Comparison of ENCODE assay signal across 9 mouse cellular contexts in the genomic region with DNA sequence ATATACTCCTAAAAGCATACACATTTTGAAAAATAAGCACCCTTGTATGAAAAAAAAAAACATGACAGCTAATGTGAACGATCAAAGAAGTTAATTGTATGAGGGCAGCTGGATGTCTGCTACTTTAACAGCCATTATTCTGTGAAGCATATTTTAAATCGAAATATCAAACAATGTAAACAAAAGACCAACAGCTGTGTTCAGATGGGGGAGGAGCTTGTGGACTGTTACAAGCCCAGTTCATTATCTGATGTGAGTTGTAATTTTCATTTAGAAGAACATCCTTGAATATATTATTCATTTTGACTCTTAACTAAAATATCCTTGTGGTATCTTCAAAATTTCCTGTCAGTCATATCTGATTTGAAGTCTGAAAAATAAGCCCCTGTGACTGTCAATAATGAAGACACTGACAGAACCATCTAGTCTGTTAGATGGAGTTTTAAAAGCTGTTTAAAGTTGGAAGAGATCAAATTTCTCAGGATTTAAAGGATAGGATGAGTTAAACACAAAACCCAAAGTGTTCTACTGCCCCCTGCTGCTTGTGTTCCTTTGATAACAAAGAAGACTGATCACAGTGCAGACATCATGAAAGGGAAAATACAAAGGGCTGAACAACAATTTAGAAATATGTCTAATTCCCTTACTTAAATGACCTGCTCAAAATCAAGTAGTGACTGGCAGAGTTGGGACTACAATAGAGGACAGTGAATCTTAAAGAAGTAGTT. TPM values are rescaled to one million over a fixed set of nuclear protein-coding genes. Genes with fewer than 3 reads are reported as not detected.
DNase-seq lines count a peak whose midpoint lies in the region; ATAC-seq and TF ChIP-seq lines count a peak whose summit lies in the region.
"Had no signal": no experiment of that assay in that cellular context is flagged by ENCODE, and none has a peak within 500 bp of the region (broad histone marks: within the 10 kb centered on the region; RNA-seq: fewer than 3 reads in every experiment).

No protein-coding gene starts in this region.

- no peaks in the 10 kb centered on the region for H3K4me1 ChIP-seq in stomach, postnatal 0 days (replicated peaks; ENCODE audit: control insufficient read depth, insufficient read depth)

- intact Hi-C loops in left cerebral cortex, postnatal 36 days (cut with DNase I), result no loop called here
- intact Hi-C loops in left cerebral cortex, postnatal 14 days (cut with DNase I), result no loop called here

- WGBS in stomach, postnatal 0 days, result 38% methylated on average over 2 of the region's 2 CpGs

- H3K9ac ChIP-seq in stomach, postnatal 0 days (ENCODE audit: low read length), result no peak overlapping the region

- TF ChIP-seq CTCF in stomach, postnatal 0 days (IDR thresholded peaks at IDR 0.05; ENCODE audit: low read depth), result peak; percentile 69

- H3K36me3 ChIP-seq in stomach, postnatal 0 days (ENCODE audit: control insufficient read depth, insufficient read depth, low read length), result no peaks in the 10 kb centered on the region

- TF ChIP-seq EP300 in stomach, postnatal 0 days (optimal IDR thresholded peaks at IDR 0.05), result no peak

- H3K9me3 ChIP-seq in stomach, postnatal 0 days (ENCODE audit: control insufficient read depth, low read length), result no peaks in the 10 kb centered on the region

- no peak overlapping the region for H3K4me2 ChIP-seq in stomach, postnatal 0 days (replicated peaks; ENCODE audit: low read depth)

- peak; percentile 11 to 26 for DNase-seq in cerebellum, adult 18-20 months
- no peak for DNase-seq in cerebellum, adult 9-11 months
- peak; percentile 26 to 60 for DNase-seq in left cerebral cortex, adult 18-20 months (ENCODE audit: low spot score in 2 of 2)
- DNase-seq in left cerebral cortex, postnatal 36 days (ENCODE audit: low spot score in 2 of 2), result no peak
- peak; percentile 15 for DNase-seq in embryo, embryonic 9.5 days (ENCODE audit: extremely low spot score)
- DNase-seq in left cerebral cortex, postnatal 14 days (ENCODE audit: low spot score in 2 of 2), result peak; percentile 61 to 73
- peak; percentile 13 for DNase-seq in stomach, postnatal 0 days (ENCODE audit: low spot score)
- DNase-seq in yolk sac, embryonic 10.5 days (ENCODE audit: low spot score), result no peak

- ATAC-seq in stomach, postnatal 0 days (ENCODE audit: low FRiP score, low TSS enrichment), result no peak

- no peaks in the 10 kb centered on the region for H3K27me3 ChIP-seq in stomach, postnatal 0 days (ENCODE audit: control insufficient read depth, insufficient read depth, low read length)

- no peak overlapping the region for H3K27ac ChIP-seq in stomach, postnatal 0 days (replicated peaks)

- H3K4me3 ChIP-seq in stomach, postnatal 0 days (ENCODE audit: low read depth, low read length), result no peak overlapping the region

RNA-seq across cellular contexts. Expression of gene Tmem47, which starts 14.7 kb away (rescaled TPM):
- total RNA-seq in left cerebral cortex, adult 18-20 months (2021), result 10 to 100 TPM; 77.4 to 86.6 TPM
- 10 to 100 TPM; 76.9 to 79.4 TPM for total RNA-seq in left cerebral cortex, postnatal 36 days (2021)
- 10 to 100 TPM; 67.2 to 75.5 TPM for total RNA-seq in left cerebral cortex, postnatal 14 days (2021)
- polyA plus RNA-seq in stomach, postnatal 0 days (2015; fragmentation: Nextera tagmentation; extraction: Ambion mirVana), result 6.4 and 7.3 TPM in 2 replicates
- total RNA-seq: common myeloid progenitor, adult 5-6 weeks had no signal

Comparison
In these comparisons a context has a peak if more than half of its experiments do, and no peak if none do; other contexts are left out.
1. DNase-seq: peak in cerebellum, adult 18-20 months (2 of 2), left cerebral cortex, adult 18-20 months (2 of 2), embryo, embryonic 9.5 days (single experiment), left cerebral cortex, postnatal 14 days (2 of 2) and stomach, postnatal 0 days (single experiment); none in cerebellum, adult 9-11 months (single experiment), left cerebral cortex, postnatal 36 days (0 of 2) and yolk sac, embryonic 10.5 days (single experiment).